Mouse (Mus musculus) limb, embryonic 13.5 days (tissue): ENCODE measurements around the gene Atg16l1. TPM values are rescaled to one million over a fixed set of nuclear protein-coding genes. Genes with fewer than 3 reads are reported as not detected.

Experiments
- polyA plus RNA-seq: library from polyadenylated mRNA; unstranded; fragments of >200 nt; fragmentation: Nextera tagmentation; extraction: Ambion mirVana; gene quantifications from 2 replicates; pipeline ENCODE4 v1.2.1, GENCODE M21; 2015

The Atg16l1 gene
- polyA plus RNA-seq, 1 experiment from 2014 or later: 36.3 TPM

Other genes starting within 250 kb of the Atg16l1 start
- gene Neu2, start 246.0 kb upstream of the Atg16l1 start, polyA plus RNA-seq: not detected in 2 replicates
- gene Ngef, start 182.0 kb upstream of the Atg16l1 start, polyA plus RNA-seq: 1.0 and 1.2 TPM in 2 replicates
- gene Inpp5d, start 135.6 kb upstream of the Atg16l1 start, polyA plus RNA-seq: 4.7 and 5.6 TPM in 2 replicates
- gene Sag, start 47.8 kb downstream of the Atg16l1 start, polyA plus RNA-seq: 3.2 and 3.7 TPM in 2 replicates
- 30.7 and 36.6 TPM in 2 replicates for gene Dgkd, start 97.4 kb downstream of the Atg16l1 start, polyA plus RNA-seq